Mouse (Mus musculus): ENCODE results near the gene Rassf6. TPM values are rescaled to one million over a fixed set of nuclear protein-coding genes. Genes with fewer than 3 reads are reported as not detected.
"Not testable (repeated sequence)": the region's sequence is repeated elsewhere in the genome, so short reads cannot be mapped to it uniquely, and the experiment has no call there.

The Rassf6 gene
- total RNA-seq, 4 experiments from 2014 or later, result not detected

- DNase-seq (ENCODE audit: low spot score in 2 of 2), result no peak
Observed at GRCm38 (mm10) chr5:90624708-90625425, 15.6 kb downstream of the Rassf6 start.

GRCm38 (mm10) chr5:90623209-90623608, 17.2 kb downstream of the Rassf6 start:
- no peak for DNase-seq (ENCODE audit: low spot score in 2 of 2)

- DNase-seq (ENCODE audit: low spot score in 2 of 2), result no peak
Observed at GRCm38 (mm10) chr5:90621726-90622125, 18.7 kb downstream of the Rassf6 start.

GRCm38 (mm10) chr5:90621316-90621715, 19.1 kb downstream of the Rassf6 start:
- no peak for DNase-seq (ENCODE audit: low spot score in 2 of 2)

GRCm38 (mm10) chr5:90617859-90618258, 22.6 kb downstream of the Rassf6 start:
- no peak for DNase-seq (ENCODE audit: low spot score in 2 of 2)

GRCm38 (mm10) chr5:90612751-90613150, 27.7 kb downstream of the Rassf6 start:
- DNase-seq (ENCODE audit: low spot score in 2 of 2), result not testable (repeated sequence)

- no peak for DNase-seq (ENCODE audit: low spot score in 2 of 2)
Observed at GRCm38 (mm10) chr5:90611996-90612611, 28.4 kb downstream of the Rassf6 start.

GRCm38 (mm10) chr5:90611388-90611787, 29.1 kb downstream of the Rassf6 start:
- no peak for DNase-seq (ENCODE audit: low spot score in 2 of 2)

- DNase-seq (ENCODE audit: low spot score in 2 of 2), result no peak
Observed at GRCm38 (mm10) chr5:90608906-90609305, 31.6 kb downstream of the Rassf6 start.

- DNase-seq (ENCODE audit: low spot score in 2 of 2), result no peak
Observed at GRCm38 (mm10) chr5:90603407-90603923, 37.0 kb downstream of the Rassf6 start.

GRCm38 (mm10) chr5:90601469-90601868, 39.0 kb downstream of the Rassf6 start:
- no peak for DNase-seq (ENCODE audit: low spot score in 2 of 2)

GRCm38 (mm10) chr5:90596155-90596554, 44.3 kb downstream of the Rassf6 start:
- DNase-seq (ENCODE audit: low spot score in 2 of 2), result no peak

- DNase-seq (ENCODE audit: low spot score in 2 of 2), result no peak
Observed at GRCm38 (mm10) chr5:90594945-90595344, 45.5 kb downstream of the Rassf6 start.

- no peak for DNase-seq (ENCODE audit: low spot score in 2 of 2)
Observed at GRCm38 (mm10) chr5:90591936-90592335, 48.5 kb downstream of the Rassf6 start.

- no peak for DNase-seq (ENCODE audit: low spot score in 2 of 2)
Observed at GRCm38 (mm10) chr5:90590676-90591075, 49.8 kb downstream of the Rassf6 start.

GRCm38 (mm10) chr5:90588708-90589595, 51.5 kb downstream of the Rassf6 start:
- DNase-seq (ENCODE audit: low spot score in 2 of 2), result peak in 1 of 2 experiments; percentile 22

- DNase-seq (ENCODE audit: low spot score in 2 of 2), result no peak
Observed at GRCm38 (mm10) chr5:90588104-90588503, 52.4 kb downstream of the Rassf6 start.

- DNase-seq (ENCODE audit: low spot score in 2 of 2), result no peak
Observed at GRCm38 (mm10) chr5:90586511-90586910, 53.9 kb downstream of the Rassf6 start.

- DNase-seq (ENCODE audit: low spot score in 2 of 2), result no peak
Observed at GRCm38 (mm10) chr5:90584799-90585198, 55.7 kb downstream of the Rassf6 start.

GRCm38 (mm10) chr5:90582179-90582578, 58.3 kb downstream of the Rassf6 start:
- no peak for DNase-seq (ENCODE audit: low spot score in 2 of 2)

- DNase-seq (ENCODE audit: low spot score in 2 of 2), result no peak
Observed at GRCm38 (mm10) chr5:90579556-90579955, 60.9 kb downstream of the Rassf6 start.

- no peak for DNase-seq (ENCODE audit: low spot score in 2 of 2)
Observed at GRCm38 (mm10) chr5:90577751-90578150, 62.7 kb downstream of the Rassf6 start.
